Mouse (Mus musculus) neural tube, embryonic 14.5 days (tissue): ENCODE results near the gene B3gat2. TPM values are rescaled to one million over a fixed set of nuclear protein-coding genes. Genes with fewer than 3 reads are reported as not detected.

Experiments used
- ATAC-seq: fragments of 200-750 bp; cut with Nextera tagmentation; 2 replicates; pipeline ENCODE4 v1.8.0; 2017; ENCODE audit warnings: low read depth, mild to moderate bottlenecking, moderate TSS enrichment, moderate library complexity
- H3K27ac ChIP-seq: fragments of 300-500 bp; sonication (generic); 2 replicates; pipeline ENCODE4 v1.5.1; 2014; ENCODE audit warnings: low read depth, mild to moderate bottlenecking, control low read depth, low read length, moderate library complexity, mixed read lengths
- H3K27me3 ChIP-seq: fragments of 300-500 bp; sonication (generic); 2 replicates; pipeline ENCODE4 v1.6.1; 2014; ENCODE audit warnings: low read length; ENCODE audit not compliant: control insufficient read depth, insufficient read depth
- H3K36me3 ChIP-seq: fragments of 300-500 bp; sonication (generic); 2 replicates; pipeline ENCODE4 v1.6.1; 2014; ENCODE audit warnings: low read length, mixed read lengths; ENCODE audit not compliant: control insufficient read depth, insufficient read depth
- H3K4me1 ChIP-seq: fragments of 300-500 bp; sonication (generic); 2 replicates; pipeline ENCODE4 v1.6.1; 2014; ENCODE audit warnings: low read length; ENCODE audit not compliant: control insufficient read depth, insufficient read depth
- H3K4me2 ChIP-seq: fragments of 300-500 bp; sonication (generic); 2 replicates; pipeline ENCODE4 v1.6.1; 2014; ENCODE audit warnings: mild to moderate bottlenecking, low read depth, low read length, control low read depth
- H3K4me3 ChIP-seq: fragments of 300-500 bp; sonication (generic); 2 replicates; pipeline ENCODE4 v1.5.1; 2014; ENCODE audit warnings: low read depth, low read length, control low read depth, mixed read lengths
- H3K9ac ChIP-seq: fragments of 300-500 bp; sonication (generic); replicated peaks from 2 replicates; pipeline ENCODE4 v1.6.1; 2014; ENCODE audit warnings: low read depth, mild to moderate bottlenecking, control low read depth, low read length, mixed read lengths
- H3K9me3 ChIP-seq: fragments of 300-500 bp; sonication (generic); 2 replicates; pipeline ENCODE4 v1.6.1; 2016; ENCODE audit warnings: low read length; ENCODE audit not compliant: control insufficient read depth
- WGBS: fragments of 180-500 bp; shearing (Covaris S2); extraction: QIAGEN DNeasy Blood & Tissue Kit; methylation state at CpG from one replicate; pipeline ENCODE4 v1.1.7; 2014; 5-methylcytosine and 5-hydroxymethylcytosine counted together
- polyA plus RNA-seq: library from polyadenylated mRNA; unstranded; fragments of >200 nt; fragmentation: Nextera tagmentation; extraction: Ambion mirVana; gene quantifications from 2 replicates; pipeline ENCODE4 v1.2.1, GENCODE M21; 2014

Gene B3gat2
- polyA plus RNA-seq, 1 experiment from 2014 or later, result 34.7 TPM

GRCm38 (mm10) chr1:23884914-23885313 is 123.4 kb downstream of the B3gat2 start:
- H3K27ac ChIP-seq, result no peak overlapping the region

GRCm38 (mm10) chr1:23892072-23892471 is 130.5 kb downstream of the B3gat2 start:
- Histone ChIP-seq H3K4me1 (no peaks in the 10 kb centered on the region), H3K36me3 (no peaks in the 10 kb centered on the region), H3K4me2 (no peak overlapping the region), H3K9ac (no peak overlapping the region), H3K27ac (no peak overlapping the region), H3K4me3 (no peak overlapping the region), H3K27me3 (no peaks in the 10 kb centered on the region), H3K9me3 (no peaks in the 10 kb centered on the region)
- 73% methylated on average over 1 of the region's 1 CpGs for WGBS
- ATAC-seq, result no peak

More at GRCm38 (mm10) chr1:23884914-23885313, 123.4 kb downstream of the B3gat2 start:
- 91% methylated on average over 7 of the region's 7 CpGs for WGBS
- H3K4me1 ChIP-seq, result no peaks in the 10 kb centered on the region
- H3K9ac ChIP-seq, result no peak overlapping the region
- H3K4me3 ChIP-seq, result no peak overlapping the region
- no peak for ATAC-seq
- H3K9me3 ChIP-seq, result no peaks in the 10 kb centered on the region
- H3K4me2 ChIP-seq, result no peak overlapping the region
- H3K36me3 ChIP-seq, result no peaks in the 10 kb centered on the region
- H3K27me3 ChIP-seq, result no peaks in the 10 kb centered on the region

Other genes starting within 250 kb of the B3gat2 start
- 93.6 and 102 TPM in 2 replicates for gene Smap1, start 160.6 kb downstream of the B3gat2 start, polyA plus RNA-seq
- 97.6 and 108 TPM in 2 replicates for gene Sdhaf4, start 243.9 kb downstream of the B3gat2 start, polyA plus RNA-seq